Mouse (Mus musculus): ENCODE measurements around the gene Spc24. TPM values are rescaled to one million over a fixed set of nuclear protein-coding genes. Genes with fewer than 3 reads are reported as not detected.
A peak's percentile ranks its signal among the peaks of the same experiment; 100 is the strongest.
"Not testable (repeated sequence)": the region's sequence is repeated elsewhere in the genome, so short reads cannot be mapped to it uniquely, and the experiment has no call there.

Gene Spc24
- polyA plus RNA-seq, 1 experiment from 2014 or later: 94.2 TPM

- peaks cover 23% of the 10 kb centered on the region for H3K36me3 ChIP-seq
- no peaks in the 10 kb centered on the region for H3K9me3 ChIP-seq
- H3K27me3 ChIP-seq (replicated peaks): no peaks in the 10 kb centered on the region
- H3K4me3 ChIP-seq (replicated peaks): peak overlapping the region; percentile 22
- H3K9ac ChIP-seq: peak overlapping the region; percentile 34
- 24% methylated on average over 3 of the region's 3 CpGs for WGBS
- ATAC-seq: no peak
- peak overlapping the region; percentile 78 for H3K4me2 ChIP-seq (replicated peaks)
- peak overlapping the region; percentile 94 for H3K27ac ChIP-seq
- H3K4me1 ChIP-seq (replicated peaks): peaks cover 45% of the 10 kb centered on the region
Measured at GRCm38 (mm10) chr9:21796259-21796658, 36.2 kb upstream of the Spc24 start.

- Histone ChIP-seq H3K4me3 (replicated peaks) (peak overlapping the region; percentile 22; the same call in 1 of the 2 replicates), H3K9ac (peak overlapping the region; percentile 34)
- 62% methylated on average over 5 of the region's 5 CpGs for WGBS
Measured at GRCm38 (mm10) chr9:21795579-21795978, 35.5 kb upstream of the Spc24 start.

GRCm38 (mm10) chr9:21794925-21795324 is 34.8 kb upstream of the Spc24 start:
- Histone ChIP-seq H3K9me3 (no peaks in the 10 kb centered on the region), H3K4me1 (replicated peaks) (peaks cover 47% of the 10 kb centered on the region), H3K9ac (no peak overlapping the region), H3K4me2 (replicated peaks) (no peak overlapping the region), H3K27me3 (replicated peaks) (no peaks in the 10 kb centered on the region), H3K4me3 (replicated peaks) (no peak overlapping the region), H3K27ac (no peak overlapping the region), H3K36me3 (peaks cover 19% of the 10 kb centered on the region)
- ATAC-seq: no peak
- 93% methylated on average over 25 of the region's 25 CpGs for WGBS

More at GRCm38 (mm10) chr9:21795579-21795978, 35.5 kb upstream of the Spc24 start:
- Histone ChIP-seq H3K27me3 (replicated peaks) (no peaks in the 10 kb centered on the region), H3K9me3 (no peaks in the 10 kb centered on the region), H3K27ac (peak overlapping the region; percentile 94; the same call in 1 of the 2 replicates), H3K4me2 (replicated peaks) (peak overlapping the region; percentile 78), H3K4me1 (replicated peaks) (peaks cover 47% of the 10 kb centered on the region), H3K36me3 (peaks cover 19% of the 10 kb centered on the region)
- ATAC-seq: no peak

GRCm38 (mm10) chr9:21794344-21794834 is 34.3 kb upstream of the Spc24 start:
- Histone ChIP-seq H3K36me3 (peaks cover 21% of the 10 kb centered on the region), H3K27me3 (replicated peaks) (no peaks in the 10 kb centered on the region), H3K27ac (no peak overlapping the region), H3K4me2 (replicated peaks) (no peak overlapping the region), H3K9me3 (no peaks in the 10 kb centered on the region), H3K4me1 (replicated peaks) (peaks cover 47% of the 10 kb centered on the region), H3K4me3 (replicated peaks) (no peak overlapping the region), H3K9ac (no peak overlapping the region)
- 95% methylated on average over 18 of the region's 18 CpGs for WGBS
- ATAC-seq: no peak

DNA sequence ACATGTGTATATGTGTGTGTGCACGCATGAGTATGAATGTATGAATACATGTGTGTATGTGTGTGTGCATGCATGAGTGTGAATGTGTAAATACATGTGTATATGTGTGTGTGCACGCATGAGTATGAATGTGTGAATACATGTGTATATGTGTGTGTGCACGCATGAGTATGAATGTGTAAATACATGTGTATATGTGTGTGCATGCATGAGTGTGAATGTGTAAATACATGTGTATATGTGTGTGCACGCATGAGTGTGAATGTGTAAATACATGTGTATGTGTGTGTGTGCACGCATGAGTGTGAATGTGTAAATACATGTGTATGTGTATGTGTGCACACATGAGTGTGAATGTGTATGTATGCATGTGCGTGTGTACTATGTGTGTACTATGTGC is 33.4 kb upstream of the Spc24 start:
- WGBS: 95% methylated on average over 6 of the region's 6 CpGs
- not testable (repeated sequence) for H3K9ac ChIP-seq; H3K4me2 ChIP-seq (replicated peaks); ATAC-seq; H3K27me3 ChIP-seq (replicated peaks); H3K27ac ChIP-seq; H3K9me3 ChIP-seq; H3K4me3 ChIP-seq (replicated peaks)
- peaks cover 26% of the 10 kb centered on the region for H3K36me3 ChIP-seq
- H3K4me1 ChIP-seq (replicated peaks): peaks cover 40% of the 10 kb centered on the region

DNA sequence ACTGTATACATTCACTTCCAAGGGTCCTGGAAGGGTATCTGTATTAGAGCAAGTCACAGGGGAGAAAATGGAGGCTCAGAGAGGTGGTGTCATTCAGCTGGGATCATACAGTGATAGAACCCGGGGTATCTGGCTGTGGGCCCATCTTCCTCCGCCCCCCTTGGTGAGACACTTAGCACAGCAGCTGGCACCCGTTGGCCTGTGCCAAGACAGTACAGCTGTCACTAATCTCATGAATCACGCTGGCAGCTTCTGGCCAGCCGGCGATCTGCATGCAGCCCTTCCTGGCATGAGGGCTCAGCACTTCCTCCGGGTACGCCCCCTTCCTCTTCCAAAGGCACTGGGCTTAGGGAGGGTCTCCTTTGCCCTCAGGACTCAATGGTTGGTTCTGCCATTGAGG is 32.5 kb upstream of the Spc24 start:
- H3K4me2 ChIP-seq (replicated peaks): peak overlapping the region; percentile 39
- 0 out of 2 replicates have a peak overlapping the region, but pooled peaks have one; percentile 11 for H3K27ac ChIP-seq
- H3K4me1 ChIP-seq (replicated peaks): peaks cover 39% of the 10 kb centered on the region
- no peak overlapping the region for H3K4me3 ChIP-seq (replicated peaks)
- no peaks in the 10 kb centered on the region for H3K27me3 ChIP-seq (replicated peaks)
- H3K9ac ChIP-seq: no peak overlapping the region; the same call in 1 of the 2 replicates
- peaks cover 26% of the 10 kb centered on the region for H3K36me3 ChIP-seq
- no peak for ATAC-seq
- no peaks in the 10 kb centered on the region for H3K9me3 ChIP-seq
- 43% methylated on average over 8 of the region's 8 CpGs for WGBS

DNA sequence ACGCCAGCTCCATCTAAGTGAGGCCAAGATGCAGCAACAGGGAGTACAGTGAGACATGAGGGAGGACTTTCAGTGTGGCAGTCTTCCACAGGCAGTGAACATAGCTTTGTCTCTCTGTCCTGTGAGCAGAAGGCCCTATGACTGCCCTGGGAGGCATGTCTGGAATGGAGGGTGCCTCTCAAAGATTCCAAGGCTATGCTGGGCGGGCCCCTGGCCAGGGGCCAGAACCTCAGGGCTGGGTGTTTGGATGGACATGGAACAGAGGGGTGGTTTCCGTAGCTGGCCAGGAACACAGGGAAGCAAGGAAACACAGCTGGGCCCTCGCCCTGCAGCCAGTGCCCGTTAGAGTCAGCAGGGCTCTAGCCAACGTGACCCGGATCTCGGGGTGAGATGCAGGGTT is 31.8 kb upstream of the Spc24 start:
- ATAC-seq: peak; percentile 38; the same call in 1 of the 2 replicates
- H3K36me3 ChIP-seq: peaks cover 26% of the 10 kb centered on the region
- 61% methylated on average over 8 of the region's 8 CpGs for WGBS
- H3K4me3 ChIP-seq (replicated peaks): no peak overlapping the region
- no peak overlapping the region for H3K9ac ChIP-seq
- H3K4me2 ChIP-seq (replicated peaks): peak overlapping the region; percentile 39
- H3K27ac ChIP-seq: 0 out of 2 replicates have a peak overlapping the region, but pooled peaks have one; percentile 22
- H3K27me3 ChIP-seq (replicated peaks): no peaks in the 10 kb centered on the region
- peaks cover 31% of the 10 kb centered on the region for H3K4me1 ChIP-seq (replicated peaks)
- H3K9me3 ChIP-seq: no peaks in the 10 kb centered on the region

GRCm38 (mm10) chr9:21788234-21788633 is 28.1 kb upstream of the Spc24 start:
- no peak overlapping the region for H3K9ac ChIP-seq
- H3K4me3 ChIP-seq (replicated peaks): no peak overlapping the region
- no peak for ATAC-seq
- H3K36me3 ChIP-seq: peaks cover 7% of the 10 kb centered on the region; the same call in 1 of the 2 replicates
- H3K9me3 ChIP-seq: no peaks in the 10 kb centered on the region
- no peak overlapping the region for H3K4me2 ChIP-seq (replicated peaks)
- WGBS: 75% methylated on average over 9 of the region's 9 CpGs
- peaks cover 18% of the 10 kb centered on the region for H3K4me1 ChIP-seq (replicated peaks)
- no peaks in the 10 kb centered on the region for H3K27me3 ChIP-seq (replicated peaks)
- H3K27ac ChIP-seq: no peak overlapping the region

GRCm38 (mm10) chr9:21787654-21788053 is 27.6 kb upstream of the Spc24 start:
- H3K4me3 ChIP-seq (replicated peaks): no peak overlapping the region
- 70% methylated on average over 5 of the region's 5 CpGs for WGBS
- no peaks in the 10 kb centered on the region for H3K9me3 ChIP-seq
- no peak overlapping the region for H3K4me2 ChIP-seq (replicated peaks)
- no peak for ATAC-seq
- peaks cover 14% of the 10 kb centered on the region for H3K4me1 ChIP-seq (replicated peaks)
- no peaks in the 10 kb centered on the region for H3K27me3 ChIP-seq (replicated peaks)
- no peak overlapping the region for H3K27ac ChIP-seq
- H3K36me3 ChIP-seq: peaks cover 7% of the 10 kb centered on the region; the same call in 1 of the 2 replicates
- no peak overlapping the region for H3K9ac ChIP-seq

- no peak overlapping the region for H3K4me3 ChIP-seq (replicated peaks)
- peak; percentile 64 for ATAC-seq
- no peak overlapping the region for H3K4me2 ChIP-seq (replicated peaks)
- no peak overlapping the region for H3K9ac ChIP-seq
- no peak overlapping the region for H3K27ac ChIP-seq
- no peaks in the 10 kb centered on the region for H3K27me3 ChIP-seq (replicated peaks)
- peaks cover 7% of the 10 kb centered on the region for H3K4me1 ChIP-seq (replicated peaks)
- no peaks in the 10 kb centered on the region for H3K9me3 ChIP-seq
- peaks cover 7% of the 10 kb centered on the region; the same call in 1 of the 2 replicates for H3K36me3 ChIP-seq
- 8% methylated on average over 6 of the region's 6 CpGs for WGBS
Measured at GRCm38 (mm10) chr9:21786906-21787305, 26.8 kb upstream of the Spc24 start.

DNA sequence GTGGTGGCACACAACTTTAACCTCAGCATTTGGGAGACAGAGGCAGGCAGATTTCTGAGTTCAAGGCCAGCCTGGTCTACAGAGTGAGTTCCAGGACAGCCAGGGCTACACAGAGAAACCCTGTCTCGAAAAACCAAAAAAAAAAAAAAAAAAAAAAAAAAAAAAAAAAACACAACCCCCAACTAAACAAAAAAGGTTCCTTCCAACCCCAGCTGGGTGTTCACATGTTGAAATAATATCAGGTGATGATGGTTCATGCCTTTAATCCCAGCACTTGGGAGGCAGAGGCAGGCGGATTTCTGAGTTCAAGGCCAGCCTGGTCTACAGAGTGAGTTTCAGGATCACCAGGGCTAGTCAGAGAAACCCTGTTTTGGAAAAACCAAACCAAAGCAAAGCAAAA is 26.2 kb upstream of the Spc24 start:
- H3K9me3 ChIP-seq; H3K27ac ChIP-seq; H3K27me3 ChIP-seq (replicated peaks); H3K4me3 ChIP-seq (replicated peaks); H3K4me1 ChIP-seq (replicated peaks); H3K36me3 ChIP-seq; ATAC-seq; H3K9ac ChIP-seq; H3K4me2 ChIP-seq (replicated peaks): not testable (repeated sequence)
- 87% methylated on average over 1 of the region's 2 CpGs for WGBS

DNA sequence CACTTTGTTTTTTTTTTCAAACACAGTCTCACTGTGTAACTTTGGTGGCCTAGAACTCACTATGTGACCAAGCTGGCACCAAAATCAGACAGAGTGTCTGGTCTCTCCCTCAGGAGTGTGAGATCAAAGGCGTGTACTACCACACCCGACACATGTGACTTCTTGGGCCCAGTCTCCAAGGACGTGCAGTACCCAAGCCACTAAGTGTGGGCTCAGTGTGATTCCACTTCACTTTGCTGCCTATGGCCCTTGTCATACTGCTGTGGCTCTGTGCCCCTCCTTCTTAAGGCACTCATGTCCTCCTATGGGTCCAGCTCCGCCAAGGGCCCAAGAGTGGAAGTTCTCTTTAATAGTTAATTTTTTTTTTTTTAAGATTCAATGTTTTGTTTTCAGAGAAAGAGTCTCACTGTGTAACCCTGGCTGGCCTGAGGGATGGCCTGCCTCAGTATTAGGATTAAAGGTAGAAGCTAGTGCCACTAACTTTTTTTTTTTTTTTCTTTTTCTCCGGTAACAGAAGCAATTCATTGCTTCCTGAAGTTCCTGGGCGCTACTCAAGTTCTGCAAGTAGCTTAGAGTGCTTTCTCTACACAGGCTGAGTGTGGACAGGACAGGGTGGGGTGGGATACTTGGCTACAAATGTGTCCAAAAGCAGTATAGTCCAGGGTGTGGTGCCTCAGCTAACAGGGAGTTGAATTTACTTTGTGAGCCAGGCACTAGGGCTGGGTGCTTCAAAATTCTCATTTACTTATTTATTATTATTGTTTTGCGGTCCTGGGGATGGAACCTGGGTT is 24.6 kb upstream of the Spc24 start:
- H3K4me2 ChIP-seq (replicated peaks): no peak overlapping the region
- H3K27me3 ChIP-seq (replicated peaks): no peaks in the 10 kb centered on the region
- H3K4me1 ChIP-seq (replicated peaks): no peaks in the 10 kb centered on the region
- H3K36me3 ChIP-seq: peaks cover 18% of the 10 kb centered on the region
- H3K9ac ChIP-seq: no peak overlapping the region
- peak; percentile 46; the same call in 1 of the 2 replicates for ATAC-seq
- H3K9me3 ChIP-seq: no peaks in the 10 kb centered on the region
- WGBS: 79% methylated on average over 7 of the region's 7 CpGs
- no peak overlapping the region for H3K4me3 ChIP-seq (replicated peaks)
- no peak overlapping the region for H3K27ac ChIP-seq

Data from intestine, embryonic 15.5 days (tissue).